Mouse (Mus musculus) intestine, embryonic 16.5 days (tissue): ENCODE measurements around the gene Klf11. TPM values are rescaled to one million over a fixed set of nuclear protein-coding genes. Genes with fewer than 3 reads are reported as not detected.
"Not testable (repeated sequence)": the region's sequence is repeated elsewhere in the genome, so short reads cannot be mapped to it uniquely, and the experiment has no call there.

Experiments
- ATAC-seq: fragments of 200-750 bp; cut with Nextera tagmentation; 2 replicates; pipeline ENCODE4 v1.8.0; 2017; ENCODE audit warnings: moderate TSS enrichment, moderate library complexity
- H3K27ac ChIP-seq: fragments of 300-500 bp; sonication (generic); 2 replicates; pipeline ENCODE4 v1.5.1; 2014; ENCODE audit warnings: mild to moderate bottlenecking, low read length
- H3K27me3 ChIP-seq: fragments of 300-500 bp; sonication (generic); replicated peaks from 2 replicates; pipeline ENCODE4 v1.6.1; 2014; ENCODE audit warnings: low read length, control low read depth, mixed read lengths; ENCODE audit not compliant: control insufficient read depth, insufficient read depth
- H3K36me3 ChIP-seq: fragments of 300-500 bp; sonication (generic); 2 replicates; pipeline ENCODE4 v1.6.1; 2014; ENCODE audit warnings: low read length, control low read depth; ENCODE audit not compliant: control insufficient read depth, insufficient read depth
- H3K4me1 ChIP-seq: fragments of 300-500 bp; sonication (generic); 2 replicates; pipeline ENCODE4 v1.6.1; 2014; ENCODE audit warnings: low read length, control low read depth, mixed read lengths; ENCODE audit not compliant: control insufficient read depth, insufficient read depth
- H3K4me2 ChIP-seq: fragments of 300-500 bp; sonication (generic); 2 replicates; pipeline ENCODE4 v1.6.1; 2014; ENCODE audit warnings: low read depth, low read length, control low read depth
- H3K4me3 ChIP-seq: fragments of 300-500 bp; sonication (generic); 2 replicates; pipeline ENCODE4 v1.5.1; 2014; ENCODE audit warnings: mild to moderate bottlenecking, low read length
- H3K9ac ChIP-seq: fragments of 300-500 bp; sonication (generic); 2 replicates; pipeline ENCODE4 v1.6.1; 2014; ENCODE audit warnings: low read depth, low read length
- H3K9me3 ChIP-seq: fragments of 300-500 bp; sonication (generic); 2 replicates; pipeline ENCODE4 v1.6.1; 2016; ENCODE audit warnings: low read length, control low read depth; ENCODE audit not compliant: control insufficient read depth
- WGBS: fragments of 180-500 bp; shearing (Covaris S2); extraction: QIAGEN DNeasy Blood & Tissue Kit; methylation state at CpG from one replicate; pipeline ENCODE4 v1.1.7; 2014; 5-methylcytosine and 5-hydroxymethylcytosine counted together
- polyA plus RNA-seq: library from polyadenylated mRNA; unstranded; fragments of >200 nt; fragmentation: Nextera tagmentation; extraction: Ambion mirVana; gene quantifications from 2 replicates; pipeline ENCODE4 v1.2.1, GENCODE M21; 2015

The Klf11 gene
- polyA plus RNA-seq, 1 experiment from 2014 or later, result 10.0 TPM

DNA sequence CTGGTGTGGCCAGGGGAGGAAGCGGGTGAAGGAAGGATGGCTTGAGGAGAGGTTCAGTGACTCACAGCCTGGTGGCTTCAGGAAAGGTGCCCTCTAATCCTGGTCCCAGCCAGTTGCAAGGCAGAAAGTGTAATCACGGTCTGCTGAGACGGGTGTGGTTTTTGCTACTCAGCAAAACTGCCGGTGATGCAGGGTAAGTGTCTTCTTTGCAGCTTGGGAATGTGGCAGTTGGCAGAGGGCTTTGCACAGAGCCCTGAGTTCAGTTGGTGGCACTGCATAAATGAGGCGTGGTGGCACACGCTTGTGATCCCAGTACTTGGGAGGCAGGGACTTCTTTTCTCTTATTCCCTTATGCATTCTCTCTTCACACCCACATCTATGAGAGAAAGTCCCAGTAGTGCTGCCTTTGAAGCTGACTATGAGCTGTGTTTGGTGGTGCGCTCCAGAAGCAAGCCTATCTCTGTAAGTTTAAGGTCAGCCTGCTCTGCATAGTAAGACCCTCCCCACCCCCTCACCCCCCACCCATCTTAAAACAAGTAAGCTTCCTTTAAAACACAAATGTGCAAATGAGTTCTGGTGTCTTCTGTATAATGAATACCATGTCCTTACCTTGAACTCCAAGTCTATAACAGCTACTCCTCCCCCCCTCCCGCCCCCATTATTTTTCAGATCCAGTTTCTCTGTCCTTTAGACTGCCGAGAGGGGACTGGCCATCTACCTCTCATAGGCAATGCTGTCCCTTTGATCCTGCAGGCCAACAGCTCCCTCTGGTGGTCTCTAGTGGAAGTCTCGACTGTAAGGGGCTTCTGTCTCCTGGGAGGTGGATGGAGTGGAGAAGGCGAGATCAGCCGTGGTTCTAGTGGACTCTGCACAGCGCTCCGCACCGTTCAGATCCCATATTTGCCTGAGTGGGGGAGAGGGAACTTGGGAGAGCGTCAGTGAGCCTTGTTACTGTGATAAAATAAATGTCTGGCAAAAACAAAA is 45.7 kb downstream of the Klf11 start:
- Histone ChIP-seq H3K4me2 (no peak overlapping the region), H3K36me3 (no peaks in the 10 kb centered on the region), H3K9me3 (no peaks in the 10 kb centered on the region), H3K4me1 (no peaks in the 10 kb centered on the region), H3K4me3 (no peak overlapping the region), H3K27me3 (no peaks in the 10 kb centered on the region; the same call in 1 of the 2 replicates), H3K27ac (no peak overlapping the region), H3K9ac (no peak overlapping the region)
- peak; percentile 84 for ATAC-seq
- WGBS, result 34% methylated on average over 16 of the region's 16 CpGs

DNA sequence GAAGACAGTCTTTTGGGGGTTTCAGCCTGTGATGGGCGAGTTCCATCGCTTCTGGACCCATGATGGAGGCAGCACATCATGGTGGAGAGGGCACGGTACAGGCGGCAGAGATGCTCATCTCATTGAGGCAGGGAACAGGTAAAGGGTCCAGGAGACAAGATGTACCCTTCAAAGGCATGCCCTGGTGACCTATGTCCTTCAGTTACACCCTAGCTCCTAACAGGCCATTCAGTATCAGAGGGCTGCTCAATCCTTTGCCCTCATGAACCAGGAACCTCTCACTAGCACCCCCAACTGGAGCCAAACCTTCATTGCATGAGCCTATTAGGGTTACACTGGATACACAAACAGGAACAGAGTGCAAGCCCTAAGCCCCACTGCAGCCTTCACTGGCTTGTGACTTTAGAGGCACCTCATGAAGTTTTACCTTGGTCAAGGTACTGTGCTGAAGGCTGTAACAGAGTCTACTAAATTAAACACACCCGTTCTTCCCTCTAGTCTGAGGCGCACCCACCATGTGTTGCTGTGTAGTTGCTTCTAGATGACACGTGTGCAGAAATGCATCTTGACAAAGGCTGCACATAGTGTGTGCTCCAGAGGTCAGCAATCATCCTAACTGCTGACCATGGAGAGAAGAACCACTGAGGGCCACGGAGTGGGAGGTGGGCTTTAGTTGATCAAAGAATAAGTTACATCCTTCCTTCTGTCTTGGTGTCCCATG is 46.6 kb downstream of the Klf11 start:
- ATAC-seq, result peak; percentile 31; the same call in 1 of the 2 replicates
- Histone ChIP-seq H3K27ac (no peak overlapping the region), H3K4me2 (no peak overlapping the region), H3K4me1 (no peaks in the 10 kb centered on the region), H3K36me3 (no peaks in the 10 kb centered on the region), H3K4me3 (no peak overlapping the region), H3K9me3 (no peaks in the 10 kb centered on the region), H3K27me3 (no peaks in the 10 kb centered on the region; the same call in 1 of the 2 replicates), H3K9ac (no peak overlapping the region)
- WGBS, result 66% methylated on average over 8 of the region's 8 CpGs

DNA sequence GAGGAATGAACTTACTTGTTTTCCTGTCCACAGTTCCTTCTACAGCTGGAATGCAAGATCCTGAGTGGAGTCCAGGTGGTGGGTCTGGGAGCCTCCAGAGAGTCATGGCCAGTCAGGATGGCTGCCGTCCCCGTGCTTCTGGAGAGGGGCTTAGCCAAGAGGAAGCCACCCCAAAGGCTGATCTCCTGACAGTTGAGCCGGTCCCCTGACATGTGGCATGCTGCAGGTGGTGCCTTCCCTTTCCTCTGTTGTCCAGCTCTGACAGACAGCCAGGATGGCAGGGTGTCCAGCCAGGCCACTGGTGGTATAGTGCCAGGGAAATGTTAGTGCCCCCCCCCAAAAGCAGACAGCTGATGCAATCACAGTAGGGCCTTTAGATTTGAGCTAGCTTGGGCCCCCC is 47.4 kb downstream of the Klf11 start:
- H3K36me3 ChIP-seq, result no peaks in the 10 kb centered on the region
- H3K4me3 ChIP-seq, result no peak overlapping the region
- H3K9me3 ChIP-seq, result no peaks in the 10 kb centered on the region
- H3K27me3 ChIP-seq, result no peaks in the 10 kb centered on the region; the same call in 1 of the 2 replicates
- no peak for ATAC-seq
- H3K4me2 ChIP-seq, result no peak overlapping the region
- H3K9ac ChIP-seq, result no peak overlapping the region
- H3K27ac ChIP-seq, result no peak overlapping the region
- no peaks in the 10 kb centered on the region for H3K4me1 ChIP-seq
- 84% methylated on average over 3 of the region's 3 CpGs for WGBS

DNA sequence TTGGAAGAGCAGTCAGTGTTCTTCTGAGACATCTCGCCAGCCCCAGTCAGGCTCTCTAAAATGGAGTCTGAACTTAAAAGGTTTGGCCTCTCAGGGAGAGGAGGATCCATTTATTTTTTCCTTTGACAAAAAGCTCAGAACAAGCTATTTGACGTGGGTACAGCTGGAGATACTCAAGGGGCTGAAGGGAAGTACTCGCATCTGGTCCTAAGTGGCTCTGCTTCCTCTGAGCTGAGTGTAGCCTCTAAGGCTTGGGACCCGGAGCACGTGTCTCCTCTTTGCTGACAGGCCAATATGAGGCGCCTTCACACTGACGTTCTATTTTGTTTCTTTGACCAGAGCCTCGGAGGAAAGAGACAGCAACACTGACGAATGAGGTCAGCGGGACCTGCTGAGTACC is 48.5 kb downstream of the Klf11 start:
- peak; percentile 37; the same call in 1 of the 2 replicates for ATAC-seq
- H3K4me2 ChIP-seq, result no peak overlapping the region
- 41% methylated on average over 10 of the region's 10 CpGs for WGBS

DNA sequence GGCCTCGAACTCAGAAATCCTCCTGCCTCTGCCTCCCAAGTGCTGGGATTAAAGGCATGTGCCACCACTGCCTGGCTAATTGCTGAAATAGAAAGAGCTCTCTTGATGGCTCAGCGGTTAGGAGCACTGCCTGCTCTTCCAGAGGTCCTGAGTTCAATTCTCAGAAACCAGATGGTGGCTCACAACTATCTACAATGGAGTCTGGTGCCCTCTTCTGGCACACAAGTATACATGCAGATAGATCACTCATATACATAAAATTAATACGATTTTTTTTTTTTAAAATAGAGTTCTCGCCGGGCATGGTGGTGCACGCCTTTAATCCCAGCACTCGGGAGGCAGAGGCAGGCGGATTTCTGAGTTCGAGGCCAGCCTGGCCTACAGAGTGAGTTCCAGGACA is 50.5 kb downstream of the Klf11 start:
- not testable (repeated sequence) for H3K27me3 ChIP-seq, H3K4me1 ChIP-seq, H3K4me2 ChIP-seq, H3K36me3 ChIP-seq, H3K27ac ChIP-seq, H3K4me3 ChIP-seq, ATAC-seq, H3K9me3 ChIP-seq, H3K9ac ChIP-seq
- WGBS, result 87% methylated on average over 9 of the region's 9 CpGs

More for the DNA sequence above, 48.5 kb downstream of the Klf11 start:
- H3K9ac ChIP-seq, result no peak overlapping the region
- no peaks in the 10 kb centered on the region for H3K9me3 ChIP-seq
- H3K4me1 ChIP-seq, result no peaks in the 10 kb centered on the region
- no peak overlapping the region for H3K27ac ChIP-seq
- no peaks in the 10 kb centered on the region for H3K36me3 ChIP-seq
- no peaks in the 10 kb centered on the region; the same call in 1 of the 2 replicates for H3K27me3 ChIP-seq
- H3K4me3 ChIP-seq, result no peak overlapping the region

DNA sequence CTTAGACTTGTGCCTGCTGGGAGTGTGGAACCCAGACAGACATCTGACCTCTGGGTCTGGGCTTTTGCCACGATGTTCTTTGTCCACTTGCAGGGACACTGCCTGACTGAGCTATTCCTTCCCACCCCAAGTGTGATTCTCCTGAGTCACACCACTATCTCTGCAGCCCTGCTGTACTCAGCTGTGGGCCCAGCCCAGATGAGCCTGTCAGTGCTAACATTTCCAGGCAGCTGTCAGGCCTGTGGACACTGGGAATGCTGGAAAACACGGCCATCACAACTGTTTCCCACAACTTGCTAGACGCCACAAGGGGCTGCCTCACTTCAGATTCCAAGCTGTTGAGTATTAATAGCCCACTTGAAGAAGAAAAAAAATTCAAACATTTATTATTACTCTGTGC is 51.9 kb downstream of the Klf11 start:
- H3K36me3 ChIP-seq, result no peaks in the 10 kb centered on the region
- H3K4me1 ChIP-seq, result peaks cover 16% of the 10 kb centered on the region
- H3K9me3 ChIP-seq, result no peaks in the 10 kb centered on the region
- H3K27ac ChIP-seq, result no peak overlapping the region
- no peak for ATAC-seq
- 68% methylated on average over 3 of the region's 3 CpGs for WGBS
- no peak overlapping the region for H3K4me2 ChIP-seq
- H3K4me3 ChIP-seq, result no peak overlapping the region
- H3K27me3 ChIP-seq, result no peaks in the 10 kb centered on the region
- H3K9ac ChIP-seq, result no peak overlapping the region

DNA sequence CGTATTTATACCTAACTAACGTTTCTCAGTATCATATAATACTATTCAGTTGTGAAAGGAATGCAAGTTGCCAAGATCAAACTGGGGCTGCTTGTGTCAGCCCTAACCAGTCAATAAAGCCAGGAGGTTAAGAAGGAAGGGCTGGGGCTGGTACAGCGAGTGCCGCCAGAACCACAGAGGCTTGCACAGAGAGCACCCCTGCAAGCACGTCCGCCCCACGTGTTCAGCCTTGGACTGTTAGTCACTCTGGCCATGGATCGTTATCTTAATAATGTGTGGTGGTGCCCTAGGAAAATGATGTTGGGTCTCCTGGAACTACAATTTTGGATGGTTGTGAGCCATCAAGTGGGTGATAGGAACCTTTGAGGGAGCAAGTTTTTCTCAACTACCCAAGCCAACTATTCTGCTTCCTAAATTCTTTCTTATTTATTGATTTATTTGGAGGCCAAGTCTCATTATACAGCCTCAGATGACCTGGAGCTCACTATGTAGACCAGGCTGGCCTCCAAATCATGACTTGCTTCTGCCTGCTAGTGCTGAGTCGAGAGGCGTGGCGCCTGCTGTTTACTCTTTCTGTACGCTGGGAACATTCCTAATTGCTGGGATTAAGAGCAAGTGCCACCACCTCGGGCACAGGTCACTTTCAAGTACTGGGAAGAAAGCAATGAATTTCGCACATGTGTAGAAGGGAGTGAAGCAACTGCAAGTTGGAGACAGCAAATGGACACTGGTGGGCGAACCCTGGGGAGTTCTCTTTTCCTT is 54.6 kb downstream of the Klf11 start:
- H3K9ac ChIP-seq, result no peak overlapping the region
- no peak overlapping the region for H3K4me2 ChIP-seq
- H3K36me3 ChIP-seq, result no peaks in the 10 kb centered on the region
- no peaks in the 10 kb centered on the region for H3K27me3 ChIP-seq
- H3K4me3 ChIP-seq, result no peak overlapping the region
- WGBS, result 69% methylated on average over 15 of the region's 15 CpGs
- H3K27ac ChIP-seq, result no peak overlapping the region
- ATAC-seq, result peak; percentile 21
- H3K4me1 ChIP-seq, result peaks cover 27% of the 10 kb centered on the region
- H3K9me3 ChIP-seq, result no peaks in the 10 kb centered on the region

DNA sequence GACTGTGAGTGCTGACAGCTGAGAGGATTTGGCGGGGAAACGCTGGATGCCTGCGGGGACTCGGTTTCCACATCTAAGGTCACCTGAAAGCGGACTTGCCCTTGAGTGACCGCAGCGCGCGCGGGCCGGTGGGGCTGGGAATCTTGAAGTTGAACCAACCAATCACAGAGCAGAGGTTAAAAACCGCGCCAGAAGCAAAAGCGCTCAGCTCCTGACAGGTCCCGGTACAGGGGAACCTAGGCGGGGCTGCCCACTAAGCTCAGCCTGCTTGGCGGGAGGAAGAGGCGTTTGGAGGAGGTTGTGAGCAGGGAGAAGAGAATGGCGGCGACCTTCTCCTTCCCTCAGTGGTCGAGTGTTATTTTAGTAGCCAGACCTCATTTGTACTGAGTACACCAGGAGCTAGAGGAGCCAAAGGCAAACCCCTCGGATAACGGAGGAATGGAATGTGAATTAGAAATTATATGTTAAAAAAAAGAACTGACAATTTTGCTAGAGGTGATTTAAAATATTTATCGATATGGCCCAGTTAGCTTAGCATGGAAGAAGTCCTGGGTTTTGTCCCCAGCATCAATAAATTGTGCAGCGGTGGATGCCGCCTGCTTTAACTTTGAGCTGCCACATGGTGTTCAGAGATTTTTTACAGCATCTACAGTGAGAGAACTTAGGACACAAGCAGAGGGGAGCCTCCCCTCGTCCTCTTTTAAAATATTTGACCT is 55.8 kb downstream of the Klf11 start:
- peak; percentile 30 for ATAC-seq
- Histone ChIP-seq H3K27ac (peak overlapping the region; percentile 9), H3K4me3 (peak overlapping the region; percentile 92), H3K36me3 (no peaks in the 10 kb centered on the region; the same call in 1 of the 2 replicates), H3K9me3 (no peaks in the 10 kb centered on the region), H3K4me2 (peak overlapping the region; percentile 85), H3K9ac (peak overlapping the region; percentile 83), H3K4me1 (peaks cover 27% of the 10 kb centered on the region), H3K27me3 (no peaks in the 10 kb centered on the region)
- 2% methylated on average over 27 of the region's 27 CpGs for WGBS
